Mouse (Mus musculus): ENCODE results near the gene Cd52. TPM values are rescaled to one million over a fixed set of nuclear protein-coding genes. Genes with fewer than 3 reads are reported as not detected.

Cd52 gene
- polyA plus RNA-seq, 1 experiment: not detected

DNA sequence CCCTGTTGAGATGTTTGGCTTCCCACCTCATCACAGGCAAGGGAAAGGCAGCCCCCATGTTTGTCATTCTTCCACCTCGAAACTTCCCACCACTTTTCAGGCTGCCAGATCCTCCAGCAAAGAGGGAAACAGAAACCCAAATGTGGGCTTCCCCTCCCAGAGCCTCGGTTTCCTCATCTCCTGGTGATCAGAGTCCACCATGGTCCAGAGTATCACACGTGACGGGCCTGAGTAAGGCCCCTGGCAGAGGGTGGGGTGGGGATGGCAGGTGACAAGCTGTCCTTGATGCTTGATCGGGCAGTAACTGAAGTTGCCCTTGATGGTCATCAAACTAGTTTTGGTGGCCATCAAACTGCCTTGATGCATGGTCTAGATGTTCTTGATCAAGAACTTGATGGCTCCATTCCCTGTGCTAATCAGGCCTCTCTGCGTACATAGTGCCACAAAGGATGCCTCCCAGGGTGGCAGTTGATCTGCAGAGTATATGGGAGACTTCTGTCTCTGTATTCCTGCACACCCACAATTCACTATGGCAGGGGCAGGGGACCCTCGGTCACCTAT is 798 bp downstream of the Cd52 start:
- Histone ChIP-seq H3K79me3 (ENCODE audit: low read depth) (no peaks in the 10 kb centered on the region), H3K27me3 (ENCODE audit: control insufficient read depth, insufficient read depth, insufficient read length) (peaks cover 25% of the 10 kb centered on the region)

DNA sequence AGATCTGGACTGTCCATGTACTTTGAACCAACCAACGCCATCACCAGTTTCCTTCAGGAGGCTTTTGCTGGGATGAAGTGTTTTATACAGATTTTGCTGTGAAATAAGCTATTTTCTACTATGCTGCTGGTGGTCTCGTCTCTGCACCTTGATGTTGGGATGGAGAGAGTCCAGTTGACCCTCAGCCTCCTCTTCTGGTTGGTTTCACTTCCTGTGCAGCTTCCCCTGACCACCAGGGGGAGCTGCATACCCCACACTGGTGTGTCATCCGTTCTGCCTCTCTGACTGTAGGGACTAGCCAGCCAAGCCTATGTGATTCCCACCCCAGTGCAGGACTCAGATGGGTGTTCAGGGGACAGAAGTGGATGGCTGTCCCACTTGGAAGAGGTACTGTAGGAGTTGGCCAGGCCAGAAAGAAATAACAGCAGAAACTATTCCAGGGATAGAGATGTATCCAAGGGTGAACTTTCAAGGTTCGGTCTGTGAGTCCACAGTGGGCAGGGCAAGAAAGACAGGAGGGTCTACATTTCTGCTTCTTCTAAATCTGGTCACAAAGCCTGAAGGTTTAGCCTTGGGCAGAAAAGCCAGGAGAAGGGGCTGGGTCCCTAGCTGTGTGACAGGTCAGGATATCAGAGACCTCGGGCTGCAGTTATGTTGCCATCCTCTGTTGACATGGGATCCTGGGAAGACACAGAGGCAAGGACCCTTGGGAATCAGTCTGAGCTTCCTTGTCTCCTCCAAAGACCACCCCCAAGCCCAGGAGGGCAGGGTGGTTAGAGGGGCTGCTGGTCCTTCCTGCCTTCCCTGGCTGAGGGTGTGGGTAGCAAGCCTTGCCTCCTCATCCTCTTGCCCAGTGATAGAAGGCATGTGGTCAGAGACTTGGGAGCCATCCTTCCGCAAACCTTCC is 2.2 kb downstream of the Cd52 start:
- TF ChIP-seq CTCF (IDR thresholded peaks at IDR 0.05; ENCODE audit: control insufficient read depth, insufficient read depth, insufficient read length): peak; percentile 46
- TF ChIP-seq MAX (IDR thresholded peaks at IDR 0.05): no peak
- no peak for TF ChIP-seq CEBPB (IDR thresholded peaks at IDR 0.05; ENCODE audit: low read depth)
- TF ChIP-seq USF1 (IDR thresholded peaks at IDR 0.05; ENCODE audit: low read depth): no peak
- Histone ChIP-seq H3K79me2 (ENCODE audit: control insufficient read depth, insufficient read depth) (no peaks in the 10 kb centered on the region), H3K79me3 (ENCODE audit: low read depth) (no peaks in the 10 kb centered on the region), H3K27me3 (ENCODE audit: control insufficient read depth, insufficient read depth, insufficient read length) (peaks cover 32% of the 10 kb centered on the region), H3ac (ENCODE audit: control insufficient read depth, insufficient read length, low read depth) (no peak overlapping the region), H3K4me3 (ENCODE audit: insufficient read depth, poor library complexity, severe bottlenecking) (no peak overlapping the region), H3K36me3 (ENCODE audit: control insufficient read depth, insufficient read depth) (no peaks in the 10 kb centered on the region)

More for the DNA sequence above, 798 bp downstream of the Cd52 start:
- no peak overlapping the region for H3ac ChIP-seq (ENCODE audit: control insufficient read depth, insufficient read length, low read depth)
- no peak for TF ChIP-seq MYOG (IDR thresholded peaks at IDR 0.05; ENCODE audit: control insufficient read depth, extremely low read depth, insufficient read length)
- no peak overlapping the region for H3K4me3 ChIP-seq (ENCODE audit: insufficient read depth, poor library complexity, severe bottlenecking)
- H3K36me3 ChIP-seq (ENCODE audit: control insufficient read depth, insufficient read depth): no peaks in the 10 kb centered on the region
- no peaks in the 10 kb centered on the region for H3K79me2 ChIP-seq (ENCODE audit: control insufficient read depth, insufficient read depth)

DNA sequence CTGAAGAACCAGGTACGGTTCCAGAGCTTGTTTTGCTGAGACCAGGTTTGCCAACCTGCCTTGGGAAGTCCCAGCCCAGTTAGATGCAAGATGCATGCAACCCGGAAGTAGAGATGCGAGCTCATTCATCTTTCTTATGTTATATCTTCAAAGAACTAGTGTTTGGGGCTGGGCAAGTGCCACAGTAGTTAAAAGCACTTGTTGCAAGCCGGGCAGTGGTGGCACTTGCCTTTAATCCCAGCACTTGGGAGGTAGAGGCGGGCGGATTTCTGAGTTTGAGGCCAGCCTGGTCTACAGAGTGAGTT is 3.7 kb downstream of the Cd52 start:
- TF ChIP-seq CEBPB (IDR thresholded peaks at IDR 0.05; ENCODE audit: low read depth) (no peak), MAX (IDR thresholded peaks at IDR 0.05) (no peak), USF1 (IDR thresholded peaks at IDR 0.05; ENCODE audit: low read depth) (no peak), CTCF (IDR thresholded peaks at IDR 0.05; ENCODE audit: control insufficient read depth, insufficient read depth, insufficient read length) (no peak), MYOD1 (IDR thresholded peaks at IDR 0.05; ENCODE audit: control insufficient read depth, insufficient read length, low read depth) (no peak)
- Histone ChIP-seq H3K27me3 (ENCODE audit: control insufficient read depth, insufficient read depth, insufficient read length) (peaks cover 34% of the 10 kb centered on the region), H3K79me2 (ENCODE audit: control insufficient read depth, insufficient read depth) (no peaks in the 10 kb centered on the region), H3ac (ENCODE audit: control insufficient read depth, insufficient read length, low read depth) (no peak overlapping the region), H3K79me3 (ENCODE audit: low read depth) (no peaks in the 10 kb centered on the region), H3K4me3 (ENCODE audit: insufficient read depth, poor library complexity, severe bottlenecking) (no peak overlapping the region), H3K36me3 (ENCODE audit: control insufficient read depth, insufficient read depth) (no peaks in the 10 kb centered on the region)

DNA sequence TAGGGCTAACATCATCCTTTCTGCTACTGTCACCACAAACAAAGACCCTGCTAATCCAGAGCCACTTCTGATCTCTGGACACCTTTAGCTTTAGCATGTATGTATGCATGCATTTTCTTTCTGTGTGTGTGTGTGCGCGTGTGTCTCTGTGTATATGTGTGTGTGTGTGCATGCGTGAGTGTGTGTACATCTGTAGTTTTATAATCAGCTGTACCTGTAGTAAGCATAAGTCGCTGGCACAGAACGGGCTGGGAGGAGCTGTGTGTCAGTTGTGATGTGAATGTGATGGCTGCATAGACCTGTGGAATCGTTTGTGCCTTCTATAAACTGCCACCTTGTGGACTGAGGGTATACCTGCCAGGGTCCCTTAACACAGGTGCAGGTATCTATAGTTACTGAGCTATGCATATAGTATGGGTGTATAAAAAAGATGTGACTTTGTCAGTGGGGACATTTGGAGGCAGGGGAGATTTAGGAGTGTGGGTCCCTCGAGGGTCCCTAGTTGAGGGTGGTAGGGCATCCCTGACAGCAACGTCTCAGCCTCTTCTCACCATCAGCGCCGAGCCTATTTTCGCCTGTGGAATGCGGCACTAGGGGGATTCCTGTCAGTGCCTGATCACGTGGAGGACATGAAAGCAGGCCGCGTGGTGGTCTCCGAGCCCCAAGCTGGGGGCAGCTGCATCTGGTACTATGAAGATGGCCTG is 4.2 kb downstream of the Cd52 start:
- no peaks in the 10 kb centered on the region for H3K79me3 ChIP-seq (ENCODE audit: low read depth)
- H3K4me3 ChIP-seq (ENCODE audit: insufficient read depth, poor library complexity, severe bottlenecking): no peak overlapping the region
- no peak for TF ChIP-seq MYOG (IDR thresholded peaks at IDR 0.05; ENCODE audit: control insufficient read depth, extremely low read depth, insufficient read length)
- no peak for TF ChIP-seq USF1 (IDR thresholded peaks at IDR 0.05; ENCODE audit: low read depth)
- TF ChIP-seq MYOD1 (IDR thresholded peaks at IDR 0.05; ENCODE audit: control insufficient read depth, insufficient read length, low read depth): no peak
- TF ChIP-seq FOSL1 (IDR thresholded peaks at IDR 0.05; ENCODE audit: insufficient read depth, low read length, poor library complexity, severe bottlenecking): no peak
- H3ac ChIP-seq (ENCODE audit: control insufficient read depth, insufficient read length, low read depth): no peak overlapping the region
- peaks cover 34% of the 10 kb centered on the region for H3K27me3 ChIP-seq (ENCODE audit: control insufficient read depth, insufficient read depth, insufficient read length)
- no peaks in the 10 kb centered on the region for H3K36me3 ChIP-seq (ENCODE audit: control insufficient read depth, insufficient read depth)
- no peaks in the 10 kb centered on the region for H3K79me2 ChIP-seq (ENCODE audit: control insufficient read depth, insufficient read depth)

DNA sequence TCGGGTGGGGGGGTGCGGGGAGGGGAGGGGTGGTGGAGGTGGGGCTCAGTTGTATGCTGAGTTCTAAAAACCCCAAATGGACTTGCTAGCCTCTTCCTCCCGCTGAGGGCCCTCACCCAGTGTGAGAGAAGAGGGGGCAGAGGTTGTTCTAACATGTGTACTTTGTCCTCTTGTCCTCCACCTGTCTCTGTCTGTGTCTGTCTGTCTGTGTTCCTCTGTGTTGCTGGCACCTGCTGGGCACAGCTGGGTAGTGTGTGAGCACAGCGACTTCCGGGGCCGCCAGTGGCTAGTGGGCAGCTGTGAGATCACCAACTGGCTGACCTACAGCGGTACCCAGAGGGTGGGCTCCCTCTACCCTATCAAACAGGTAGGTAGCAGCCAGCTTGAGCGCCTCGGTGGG is 5.9 kb downstream of the Cd52 start:
- Histone ChIP-seq H3K79me3 (ENCODE audit: low read depth) (no peaks in the 10 kb centered on the region), H3K4me3 (ENCODE audit: insufficient read depth, poor library complexity, severe bottlenecking) (no peak overlapping the region), H3K27me3 (ENCODE audit: control insufficient read depth, insufficient read depth, insufficient read length) (peaks cover 26% of the 10 kb centered on the region), H3ac (ENCODE audit: control insufficient read depth, insufficient read length, low read depth) (no peak overlapping the region), H3K36me3 (ENCODE audit: control insufficient read depth, insufficient read depth) (no peaks in the 10 kb centered on the region), H3K79me2 (ENCODE audit: control insufficient read depth, insufficient read depth) (no peaks in the 10 kb centered on the region)
- TF ChIP-seq CEBPB (IDR thresholded peaks at IDR 0.05; ENCODE audit: low read depth): no peak
- no peak for TF ChIP-seq MYOD1 (IDR thresholded peaks at IDR 0.05; ENCODE audit: control insufficient read depth, insufficient read length, low read depth)
- no peak for TF ChIP-seq MYOG (IDR thresholded peaks at IDR 0.05; ENCODE audit: control insufficient read depth, extremely low read depth, insufficient read length)
- no peak for TF ChIP-seq CTCF (IDR thresholded peaks at IDR 0.05; ENCODE audit: control insufficient read depth, insufficient read depth, insufficient read length)
- TF ChIP-seq USF1 (IDR thresholded peaks at IDR 0.05; ENCODE audit: low read depth): no peak
- no peak for TF ChIP-seq MAX (IDR thresholded peaks at IDR 0.05)
- no peak for TF ChIP-seq FOSL1 (IDR thresholded peaks at IDR 0.05; ENCODE audit: insufficient read depth, low read length, poor library complexity, severe bottlenecking)

DNA sequence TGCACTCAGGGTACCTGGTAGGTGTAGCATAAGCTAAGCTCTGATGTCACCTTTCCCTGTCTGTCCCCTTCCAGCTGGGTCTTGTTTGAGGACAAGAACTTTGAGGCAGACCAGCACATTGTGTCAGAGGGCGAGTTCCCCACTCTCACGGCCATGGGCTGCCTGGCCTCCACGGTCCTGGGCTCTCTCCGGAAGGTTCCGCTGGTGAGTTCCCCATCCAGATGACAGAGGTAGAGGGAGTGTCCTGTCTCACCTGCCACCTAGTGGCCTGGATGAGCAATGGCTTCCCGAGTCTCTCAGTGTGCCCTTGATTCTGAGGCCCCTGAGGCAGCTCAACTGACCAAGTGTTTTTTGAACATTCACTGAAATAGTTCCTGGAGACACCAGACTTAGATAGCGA is 7.5 kb downstream of the Cd52 start:
- no peaks in the 10 kb centered on the region for H3K79me2 ChIP-seq (ENCODE audit: control insufficient read depth, insufficient read depth)
- H3K36me3 ChIP-seq (ENCODE audit: control insufficient read depth, insufficient read depth): no peaks in the 10 kb centered on the region
- no peaks in the 10 kb centered on the region for H3K79me3 ChIP-seq (ENCODE audit: low read depth)
- TF ChIP-seq CTCF (IDR thresholded peaks at IDR 0.05; ENCODE audit: control insufficient read depth, insufficient read depth, insufficient read length): peak; percentile 53
- TF ChIP-seq MYOD1 (IDR thresholded peaks at IDR 0.05; ENCODE audit: control insufficient read depth, insufficient read length, low read depth): no peak
- TF ChIP-seq FOSL1 (IDR thresholded peaks at IDR 0.05; ENCODE audit: insufficient read depth, low read length, poor library complexity, severe bottlenecking): no peak
- TF ChIP-seq CEBPB (IDR thresholded peaks at IDR 0.05; ENCODE audit: low read depth): no peak
- no peak for TF ChIP-seq MAX (IDR thresholded peaks at IDR 0.05)
- no peak overlapping the region for H3ac ChIP-seq (ENCODE audit: control insufficient read depth, insufficient read length, low read depth)
- H3K4me3 ChIP-seq (ENCODE audit: insufficient read depth, poor library complexity, severe bottlenecking): no peak overlapping the region
- H3K27me3 ChIP-seq (ENCODE audit: control insufficient read depth, insufficient read depth, insufficient read length): peaks cover 15% of the 10 kb centered on the region

All from C2C12 (cell line).